Mouse (Mus musculus): ENCODE measurements around the gene Sec24b. TPM values are rescaled to one million over a fixed set of nuclear protein-coding genes. Genes with fewer than 3 reads are reported as not detected.

Gene Sec24b
- 159 TPM for polyA plus RNA-seq (2014; fragmentation: Illumina TruSeq; extraction: RNeasy Lipid Tissue Mini Kit (QIAGEN cat#74804); ENCODE audit: low read depth, low replicate concordance)

DNA sequence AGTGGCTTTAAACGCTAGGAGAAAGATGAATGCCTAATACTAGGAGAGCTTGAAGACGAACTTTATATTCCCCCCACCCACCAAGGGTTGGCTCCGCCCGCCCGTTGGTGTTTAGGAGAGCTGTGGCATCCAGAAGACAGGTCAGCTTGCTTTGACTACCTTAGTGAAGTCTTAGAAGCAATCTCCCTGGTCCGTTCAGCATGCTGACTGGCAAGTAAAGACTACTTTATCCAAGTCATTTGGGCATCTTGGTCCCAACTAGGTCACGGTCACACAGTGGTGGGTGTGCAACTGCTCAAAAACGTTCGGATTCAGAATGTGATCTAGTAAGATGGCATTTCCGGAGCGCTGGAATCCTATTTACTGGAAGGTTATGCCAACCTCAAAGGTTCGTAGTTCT, at the start of gene Sec24b:
TSS of gene Sec24b (minus strand) at position 273 of the 400 bp plus-strand sequence.

DNA sequence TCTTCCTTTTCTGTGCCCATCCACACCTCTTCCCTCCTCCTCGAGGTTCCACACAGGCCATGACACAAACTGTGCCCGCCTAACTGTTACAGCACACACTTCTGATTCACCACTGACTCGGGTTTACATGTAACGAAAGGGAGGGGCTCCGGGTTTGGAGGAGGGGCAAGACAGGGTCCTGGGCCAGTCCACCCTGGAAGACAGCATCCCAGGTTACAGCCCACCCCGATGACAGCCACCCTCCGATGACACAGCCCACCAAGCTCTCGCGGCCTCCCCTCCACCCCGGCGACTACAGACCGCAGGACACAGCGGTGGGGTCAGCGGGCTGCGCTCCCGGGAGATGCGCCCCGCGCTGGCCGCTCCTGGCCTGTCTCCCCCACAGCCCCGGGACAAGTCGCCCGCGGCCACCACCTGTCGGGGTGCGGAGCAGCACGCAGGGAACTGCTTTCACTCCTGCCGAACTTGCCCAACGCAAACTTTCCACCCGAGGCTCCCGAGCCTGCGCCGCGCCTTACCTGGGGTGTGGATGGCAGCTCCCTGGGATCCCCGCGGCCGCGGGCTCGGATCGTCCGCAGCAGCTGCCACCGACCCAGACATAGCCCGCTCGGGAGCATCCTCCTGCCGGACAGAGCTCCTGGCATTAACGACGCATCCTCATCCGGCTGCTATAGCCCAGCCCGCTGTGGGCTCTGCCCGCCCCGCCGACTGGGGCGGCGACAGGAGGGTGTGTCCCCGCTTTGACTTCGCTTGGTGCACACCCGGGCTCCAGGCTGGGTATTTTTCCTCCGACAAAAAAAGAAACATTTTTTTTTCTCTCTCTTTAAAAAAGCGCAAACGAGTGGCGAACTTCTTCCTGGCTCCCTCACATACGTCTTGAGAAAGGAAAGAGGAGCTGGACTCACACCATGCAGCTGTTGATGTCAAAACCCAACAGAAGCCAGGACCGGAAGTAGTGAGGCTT, 91.6 kb downstream of the Sec24b start, which contains the start of gene Mcub:
TSS of gene Mcub (minus strand) at position 775 of the 964 bp plus-strand sequence.

Other genes starting within 250 kb of the Sec24b start
- 0.56 TPM for gene Rrh, start 239.0 kb downstream of the Sec24b start, polyA plus RNA-seq (2014; fragmentation: Illumina TruSeq; extraction: RNeasy Lipid Tissue Mini Kit (QIAGEN cat#74804); ENCODE audit: low read depth, low replicate concordance)
- 59.6 TPM for gene Gar1, start 230.2 kb downstream of the Sec24b start, polyA plus RNA-seq (2014; fragmentation: Illumina TruSeq; extraction: RNeasy Lipid Tissue Mini Kit (QIAGEN cat#74804); ENCODE audit: low read depth, low replicate concordance)
- gene Cfi, start 225.7 kb downstream of the Sec24b start, polyA plus RNA-seq (2014; fragmentation: Illumina TruSeq; extraction: RNeasy Lipid Tissue Mini Kit (QIAGEN cat#74804); ENCODE audit: low read depth, low replicate concordance), result 0.84 TPM
- 15.9 TPM for gene Pla2g12a, start 182.9 kb downstream of the Sec24b start, polyA plus RNA-seq (2014; fragmentation: Illumina TruSeq; extraction: RNeasy Lipid Tissue Mini Kit (QIAGEN cat#74804); ENCODE audit: low read depth, low replicate concordance)
- 11.5 TPM for gene Casp6, start 160.1 kb downstream of the Sec24b start, polyA plus RNA-seq (2014; fragmentation: Illumina TruSeq; extraction: RNeasy Lipid Tissue Mini Kit (QIAGEN cat#74804); ENCODE audit: low read depth, low replicate concordance)
- 4.2 TPM for gene Mcub, start 91.3 kb downstream of the Sec24b start, polyA plus RNA-seq (2014; fragmentation: Illumina TruSeq; extraction: RNeasy Lipid Tissue Mini Kit (QIAGEN cat#74804); ENCODE audit: low read depth, low replicate concordance)
- gene Col25a1, start 69.9 kb upstream of the Sec24b start, polyA plus RNA-seq (2014; fragmentation: Illumina TruSeq; extraction: RNeasy Lipid Tissue Mini Kit (QIAGEN cat#74804); ENCODE audit: low read depth, low replicate concordance), result 6.1 TPM

All from testis, adult 10 weeks (tissue).